Mouse (Mus musculus) liver, embryonic 14.5 days (tissue): ENCODE measurements around the gene Chid1. TPM values are rescaled to one million over a fixed set of nuclear protein-coding genes. Genes with fewer than 3 reads are reported as not detected.
A peak's percentile ranks its signal among the peaks of the same experiment; 100 is the strongest.

ENCODE experiments used
- ATAC-seq: fragments of 200-750 bp; cut with Nextera tagmentation; 2 replicates; pipeline ENCODE4 v1.8.0; 2017; ENCODE audit warnings: moderate number of reproducible peaks, mild to moderate bottlenecking, moderate library complexity; ENCODE audit not compliant: insufficient read depth
- DNase-seq, 3 experiments: peaks; one replicate each; pipeline ENCODE4 v3.0.0-alpha.2; 2012 to 2013; ENCODE audit warnings: low read depth in 3 of 3, low spot score in 3 of 3
- H3K27ac ChIP-seq: fragments of 300-500 bp; sonication (generic); 2 replicates; pipeline ENCODE4 v1.5.1; 2014; ENCODE audit warnings: moderate library complexity, mild to moderate bottlenecking, control low read depth, inconsistent platforms
- H3K27me3 ChIP-seq: fragments of 300-500 bp; sonication (generic); 2 replicates; pipeline ENCODE4 v1.6.1; 2014; ENCODE audit warnings: mild to moderate bottlenecking, low read length, moderate library complexity; ENCODE audit not compliant: control insufficient read depth, insufficient read depth
- H3K36me3 ChIP-seq: fragments of 300-500 bp; sonication (generic); replicated peaks from 2 replicates; pipeline ENCODE4 v1.6.1; 2014; ENCODE audit warnings: low read depth; ENCODE audit not compliant: control insufficient read depth, insufficient read depth
- H3K4me1 ChIP-seq, 2 experiments: fragments of 200-500 bp in 1 of 2; fragments of 300-500 bp in 1 of 2; sonication (generic) in 1 of 2; replicated peaks; 2 replicates each; pipeline ENCODE4 v1.6.1; 2012 to 2014; ENCODE audit warnings: antibody characterized with exemption in 1 of 2, inconsistent platforms in 1 of 2, low read length in 1 of 2; ENCODE audit not compliant: control insufficient read depth in 2 of 2, insufficient read depth in 2 of 2
- H3K4me2 ChIP-seq: fragments of 300-500 bp; sonication (generic); 2 replicates; pipeline ENCODE4 v1.6.1; 2014; ENCODE audit warnings: low read depth, mild to moderate bottlenecking, control low read depth, moderate library complexity
- H3K4me3 ChIP-seq, 2 experiments: fragments of 200-500 bp in 1 of 2; fragments of 300-500 bp in 1 of 2; sonication (generic) in 1 of 2; 2 replicates each; pipeline ENCODE4 v1.5.1; 2012 to 2014; ENCODE audit warnings: low read depth in 2 of 2, low read length in 2 of 2, mild to moderate bottlenecking in 2 of 2, control low read depth in 1 of 2, inconsistent platforms in 1 of 2, moderate library complexity in 1 of 2; ENCODE audit not compliant: insufficient read depth in 1 of 2
- H3K9ac ChIP-seq: fragments of 300-500 bp; sonication (generic); replicated peaks from 2 replicates; pipeline ENCODE4 v1.6.1; 2014; ENCODE audit warnings: mild to moderate bottlenecking, control low read depth, moderate library complexity
- H3K9me3 ChIP-seq: fragments of 300-500 bp; sonication (generic); 2 replicates; pipeline ENCODE4 v1.6.1; 2016; ENCODE audit warnings: low read length, mixed read lengths; ENCODE audit not compliant: control insufficient read depth
- CTCF ChIP-seq: IDR thresholded peaks from 2 replicates; pipeline ENCODE4 v1.5.1; 2016; ENCODE audit warnings: antibody characterized with exemption, low read depth, control low read depth
- EP300 ChIP-seq: IDR thresholded peaks from 2 replicates; pipeline ENCODE4 v1.6.1; 2016; ENCODE audit warnings: antibody characterized with exemption, low read depth
- WGBS: fragments of 180-500 bp; shearing (Covaris S2); extraction: QIAGEN DNeasy Blood & Tissue Kit; methylation state at CpG from one replicate; pipeline ENCODE4 v1.1.7; 2014; ENCODE audit not compliant: insufficient replicate concordance; 5-methylcytosine and 5-hydroxymethylcytosine counted together
- polyA plus RNA-seq, 2 experiments: library from polyadenylated mRNA; depleted of rRNA in 1 of 2; stranded (reverse) in 1 of 2; unstranded in 1 of 2; fragments of >200 nt; fragmentation: Nextera tagmentation in 1 of 2; extraction: Ambion mirVana in 1 of 2; gene quantifications; 2 replicates each; pipeline versions ENCODE4 v1.2.1 to v1.2.3; 2012 to 2014

The Chid1 gene
- polyA plus RNA-seq, 2 experiments, result 12.1 to 23.0 TPM

DNA sequence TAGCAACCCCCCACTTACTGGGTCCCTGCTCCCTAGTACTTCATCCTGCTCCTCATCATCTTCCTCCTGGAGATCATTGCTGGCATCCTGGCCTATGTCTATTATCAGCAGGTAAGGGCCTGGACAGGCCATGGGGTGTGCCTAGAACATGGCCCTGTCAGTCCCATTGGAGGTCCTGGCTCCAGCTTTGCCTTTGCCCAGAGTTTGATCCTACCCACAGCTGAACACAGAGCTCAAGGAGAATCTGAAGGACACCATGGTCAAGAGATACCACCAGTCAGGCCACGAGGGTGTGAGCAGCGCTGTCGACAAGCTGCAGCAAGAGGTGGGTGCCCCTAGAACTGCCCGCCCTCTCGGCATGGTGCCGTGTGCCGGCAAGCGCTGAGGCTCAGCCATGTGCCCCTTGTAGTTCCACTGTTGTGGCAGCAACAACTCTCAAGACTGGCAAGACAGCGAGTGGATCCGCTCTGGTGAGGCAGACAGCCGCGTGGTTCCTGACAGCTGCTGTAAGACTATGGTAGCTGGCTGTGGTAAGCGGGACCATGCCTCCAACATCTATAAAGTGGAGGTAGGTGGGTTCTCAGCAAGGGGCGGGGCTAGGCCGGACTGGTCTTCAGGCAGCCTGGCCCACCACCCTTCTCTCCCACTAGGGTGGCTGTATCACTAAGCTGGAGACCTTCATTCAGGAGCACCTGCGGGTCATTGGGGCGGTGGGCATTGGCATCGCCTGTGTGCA, 69.6 kb downstream of the Chid1 start:
- peaks cover 25 to 34% of the 10 kb centered on the region in 2 experiments for H3K4me1 ChIP-seq
- no peaks in the 10 kb centered on the region for H3K9me3 ChIP-seq
- peaks cover 13% of the 10 kb centered on the region for H3K27me3 ChIP-seq
- ATAC-seq, result no peak
- TF ChIP-seq CTCF (no peak), EP300 (no peak)
- peaks cover 9% of the 10 kb centered on the region for H3K36me3 ChIP-seq
- H3K27ac ChIP-seq, result no peak overlapping the region
- H3K4me2 ChIP-seq, result no peak overlapping the region
- H3K4me3 ChIP-seq, result no peak overlapping the region
- DNase-seq, result no peak
- H3K9ac ChIP-seq, result no peak overlapping the region
- WGBS, result 85% methylated on average over 18 of the region's 18 CpGs

DNA sequence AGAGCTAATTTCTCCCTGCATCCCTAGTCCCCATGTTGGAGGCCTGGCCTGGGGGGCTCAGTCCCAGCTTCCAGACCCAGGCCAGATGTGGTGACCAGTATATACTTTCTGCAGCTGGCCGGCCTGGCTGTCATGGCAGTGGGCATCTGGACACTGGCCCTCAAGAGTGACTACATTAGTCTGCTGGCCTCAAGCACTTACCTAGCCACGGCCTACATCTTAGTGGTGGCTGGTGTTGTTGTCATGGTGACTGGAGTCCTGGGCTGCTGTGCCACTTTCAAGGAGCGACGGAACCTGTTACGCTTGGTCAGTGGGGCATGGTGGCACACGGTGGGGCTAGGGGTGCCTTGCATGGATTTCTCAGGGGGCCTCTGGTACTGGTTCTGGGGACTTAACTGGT, 70.3 kb downstream of the Chid1 start:
- Histone ChIP-seq H3K4me1 (peaks cover 25 to 34% of the 10 kb centered on the region in 2 experiments), H3K4me2 (peak overlapping the region; percentile 79; the same call in 1 of the 2 replicates), H3K27ac (0 out of 2 replicates have a peak overlapping the region, but pooled peaks have one; percentile 18), H3K9me3 (no peaks in the 10 kb centered on the region), H3K9ac (no peak overlapping the region), H3K4me3 (no peak overlapping the region), H3K36me3 (peaks cover 9% of the 10 kb centered on the region), H3K27me3 (peaks cover 20% of the 10 kb centered on the region)
- TF ChIP-seq CTCF, result no peak
- no peak for TF ChIP-seq EP300
- no peak for DNase-seq
- WGBS, result 79% methylated on average over 6 of the region's 6 CpGs
- ATAC-seq, result no peak

DNA sequence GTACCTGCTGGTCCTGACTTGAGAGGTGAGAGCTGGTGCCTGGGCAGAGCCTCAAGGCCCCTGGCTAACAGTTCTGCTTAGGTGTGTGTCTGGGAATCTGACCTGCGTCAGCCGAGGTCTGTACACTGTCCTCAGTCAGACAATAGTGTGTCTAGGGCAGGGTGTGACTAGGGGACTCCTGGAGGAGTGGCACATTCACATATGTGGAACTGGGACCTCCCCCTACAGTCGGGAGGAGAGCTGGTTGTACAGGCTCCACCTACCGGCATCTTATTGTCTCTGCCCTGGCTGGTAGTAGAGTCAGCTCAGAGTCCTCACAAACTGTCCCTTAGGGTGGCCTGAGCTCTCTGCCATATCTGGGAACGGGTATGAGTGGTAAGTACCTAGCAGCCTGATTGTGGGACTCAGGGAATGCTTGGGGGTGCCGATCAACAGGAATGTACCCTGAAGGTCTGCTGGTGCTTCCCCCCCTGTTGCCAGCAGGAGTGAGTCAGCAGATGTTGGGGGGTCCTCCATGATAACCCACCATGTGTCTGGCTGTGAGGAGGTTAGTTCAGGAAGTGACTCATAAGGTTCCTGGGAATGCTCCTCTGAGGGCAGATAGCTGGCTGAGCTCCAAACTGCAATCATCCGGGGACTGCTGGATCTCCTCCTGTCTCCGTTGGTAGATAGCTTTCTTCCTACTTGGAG, 71.0 kb downstream of the Chid1 start:
- H3K9me3 ChIP-seq, result no peaks in the 10 kb centered on the region
- TF ChIP-seq CTCF (peak; percentile 64), EP300 (no peak)
- peaks cover 27% of the 10 kb centered on the region for H3K27me3 ChIP-seq
- H3K4me2 ChIP-seq, result peak overlapping the region; percentile 79
- H3K4me3 ChIP-seq, result peak overlapping the region; percentile 70 to 92
- DNase-seq, result peak in 2 of 3 experiments; percentile 61 to 69
- peak overlapping the region; percentile 69 for H3K9ac ChIP-seq
- 7% methylated on average over 8 of the region's 8 CpGs for WGBS
- peaks cover 20 to 27% of the 10 kb centered on the region in 2 experiments for H3K4me1 ChIP-seq
- peak; percentile 62 for ATAC-seq
- peak overlapping the region; percentile 49 for H3K27ac ChIP-seq
- H3K36me3 ChIP-seq, result peaks cover 9% of the 10 kb centered on the region

DNA sequence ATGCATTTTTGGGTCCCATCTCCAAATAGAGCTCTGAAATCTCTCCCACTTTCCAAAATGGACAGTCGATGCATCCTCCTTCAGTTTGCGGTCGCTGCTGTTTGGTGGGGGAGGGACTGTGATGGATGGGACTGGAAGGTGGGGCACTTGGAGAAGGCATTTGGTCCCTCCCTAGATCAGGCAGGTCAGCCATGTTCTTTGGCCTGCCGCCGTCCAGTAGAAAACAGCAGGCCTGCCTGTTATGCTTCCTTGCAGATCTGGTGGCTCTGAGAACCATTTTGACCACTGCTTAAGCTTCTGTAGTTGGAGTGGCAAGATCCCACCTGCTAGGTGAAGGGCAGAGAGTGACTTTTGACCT, 71.5 kb downstream of the Chid1 start:
- H3K36me3 ChIP-seq, result peaks cover 9% of the 10 kb centered on the region
- ATAC-seq (no peak), DNase-seq (no peak)
- H3K4me1 ChIP-seq, result peaks cover 17 to 24% of the 10 kb centered on the region in 2 experiments
- WGBS, result 19% methylated on average over 5 of the region's 5 CpGs
- peak overlapping the region; percentile 49 for H3K27ac ChIP-seq
- H3K9me3 ChIP-seq, result no peaks in the 10 kb centered on the region
- peak overlapping the region; percentile 79 for H3K4me2 ChIP-seq
- peak overlapping the region; percentile 69 for H3K9ac ChIP-seq
- TF ChIP-seq EP300, result no peak
- no peak for TF ChIP-seq CTCF
- H3K4me3 ChIP-seq, result peak overlapping the region; percentile 70 to 92
- H3K27me3 ChIP-seq, result peaks cover 33% of the 10 kb centered on the region
